Comparison of ENCODE assay signal across 8 mouse cellular contexts in genomic region chr2:118730622-118730915, GRCm38 (mm10). TPM values are rescaled to one million over a fixed set of nuclear protein-coding genes. Genes with fewer than 3 reads are reported as not detected.
DNase-seq lines count a peak whose midpoint lies in the region; ATAC-seq and TF ChIP-seq lines count a peak whose summit lies in the region.

No protein-coding gene starts in this region.

- no peak for ATAC-seq in liver, embryonic 12.5 days
- ATAC-seq in liver, embryonic 13.5 days (ENCODE audit: low read depth) = no peak

- no peak overlapping the region for H3K4me3 ChIP-seq in liver, embryonic 12.5 days
- H3K4me3 ChIP-seq in gastrocnemius, adult 2 months = no peak overlapping the region
- no peak overlapping the region for H3K4me3 ChIP-seq in kidney, adult 2 months (ENCODE audit: insufficient read depth, low read depth, low read length)
- H3K4me3 ChIP-seq in liver, embryonic 13.5 days (replicated peaks) = no peak overlapping the region

- intact Hi-C loops in gastrocnemius, adult 2 months (cut with DNase I) = loop anchor here (1.0 kb wide), 2 partner anchors 30 to 92 kb away; no protein-coding TSS in a partner anchor

- no peak for TF ChIP-seq POLR2A in kidney, adult 2 months (IDR thresholded peaks at IDR 0.05; ENCODE audit: low read depth, low read length)

- H3K36me3 ChIP-seq in liver, embryonic 12.5 days = no peaks in the 10 kb centered on the region
- H3K36me3 ChIP-seq in kidney, adult 2 months (ENCODE audit: control insufficient read depth, insufficient read depth, low read length) = no peaks in the 10 kb centered on the region
- H3K36me3 ChIP-seq in liver, embryonic 13.5 days = no peaks in the 10 kb centered on the region

- no peaks in the 10 kb centered on the region for H3K9me3 ChIP-seq in liver, embryonic 12.5 days (replicated peaks)
- no peaks in the 10 kb centered on the region for H3K9me3 ChIP-seq in liver, embryonic 13.5 days (replicated peaks)

- H3K4me1 ChIP-seq in liver, embryonic 12.5 days = peaks cover 23% of the 10 kb centered on the region
- no peaks in the 10 kb centered on the region for H3K4me1 ChIP-seq in kidney, adult 2 months (ENCODE audit: control insufficient read depth, insufficient read depth, low read length)
- H3K4me1 ChIP-seq in liver, embryonic 13.5 days (replicated peaks) = peaks cover 27% of the 10 kb centered on the region

- TF ChIP-seq CTCF in gastrocnemius, adult 2 months (IDR thresholded peaks at IDR 0.05) = peak; percentile 86
- peak; percentile 76 for TF ChIP-seq CTCF in kidney, adult 2 months (conservative IDR thresholded peaks at IDR 0.05; ENCODE audit: insufficient read depth, insufficient read length, low read depth, low read length)

- no peak overlapping the region for H3K27ac ChIP-seq in liver, embryonic 12.5 days
- no peak overlapping the region for H3K27ac ChIP-seq in gastrocnemius, adult 2 months
- H3K27ac ChIP-seq in kidney, adult 2 months (ENCODE audit: insufficient read depth, low read depth, low read length) = no peak overlapping the region
- H3K27ac ChIP-seq in liver, embryonic 13.5 days = no peak overlapping the region

- WGBS in liver, embryonic 12.5 days (ENCODE audit: insufficient replicate concordance) = 6% methylated on average over 3 of the region's 3 CpGs
- 9% methylated on average over 3 of the region's 3 CpGs for WGBS in kidney, adult 2 months
- 6% methylated on average over 3 of the region's 3 CpGs for WGBS in liver, embryonic 13.5 days (ENCODE audit: insufficient replicate concordance)

- no peak overlapping the region for H3K9ac ChIP-seq in liver, embryonic 12.5 days
- H3K9ac ChIP-seq in liver, embryonic 13.5 days = no peak overlapping the region

- peak; percentile 75 for DNase-seq in liver
- DNase-seq in adrenal gland, postnatal 10 days = peak; percentile 90
- peak; percentile 80 for DNase-seq in gastrocnemius, adult 2 months
- peak; percentile 80 for DNase-seq in kidney, adult 2 months
- peak; percentile 32 for DNase-seq in liver, embryonic 13.5 days
- peak; percentile 32 for DNase-seq in retina, embryonic 14.5 days (ENCODE audit: low spot score)
- peak; percentile 81 for DNase-seq in thymus, postnatal 4 days

- H3K4me2 ChIP-seq in liver, embryonic 12.5 days = no peak overlapping the region
- no peak overlapping the region for H3K4me2 ChIP-seq in liver, embryonic 13.5 days

- H3K27me3 ChIP-seq in liver, embryonic 12.5 days (replicated peaks) = peaks cover 61% of the 10 kb centered on the region
- H3K27me3 ChIP-seq in kidney, adult 2 months (replicated peaks; ENCODE audit: control insufficient read depth, insufficient read depth, low read length) = no peaks in the 10 kb centered on the region
- peaks cover 37% of the 10 kb centered on the region for H3K27me3 ChIP-seq in liver, embryonic 13.5 days

RNA-seq across cellular contexts. Expression of gene Plcb2, which starts 2.3 kb away (rescaled TPM):
- polyA plus RNA-seq in liver, embryonic 12.5 days (2016; fragmentation: Nextera tagmentation; extraction: Ambion mirVana) = 2.5 and 2.6 TPM in 2 replicates
- total RNA-seq in adrenal gland, postnatal 10 days (2021) = 1 to 10 TPM; 1.8 to 3.0 TPM
- total RNA-seq in gastrocnemius, adult 2 months (2021) = under 1 TPM; 0.11 to 0.43 TPM
- polyA plus RNA-seq in kidney, adult 2 months (2012; rRNA removed) = 1.9 and 3.7 TPM in 2 replicates
- polyA plus RNA-seq in liver, embryonic 13.5 days (2015; fragmentation: Nextera tagmentation; extraction: Ambion mirVana) = 1.6 and 1.7 TPM in 2 replicates

RNA-seq across cellular contexts. Expression of gene Inafm2, which starts 15.0 kb away (rescaled TPM):
- polyA plus RNA-seq in liver, embryonic 12.5 days (2016; fragmentation: Nextera tagmentation; extraction: Ambion mirVana) = 23.1 TPM in 2 replicates
- total RNA-seq in adrenal gland, postnatal 10 days (2021) = 10 to 100 TPM; 27.3 to 27.9 TPM
- total RNA-seq in gastrocnemius, adult 2 months (2021) = 1 to 10 TPM; 5.2 to 5.8 TPM
- polyA plus RNA-seq in kidney, adult 2 months (2012; rRNA removed) = 8.1 and 8.7 TPM in 2 replicates
- 18.4 and 19.1 TPM in 2 replicates for polyA plus RNA-seq in liver, embryonic 13.5 days (2015; fragmentation: Nextera tagmentation; extraction: Ambion mirVana)

RNA-seq across cellular contexts. Expression of gene Ankrd63, which starts 26.8 kb away (rescaled TPM):
- polyA plus RNA-seq in liver, embryonic 12.5 days (2016; fragmentation: Nextera tagmentation; extraction: Ambion mirVana) = 0.07 TPM in 1 of 2 replicates, not detected in the other
- total RNA-seq in adrenal gland, postnatal 10 days (2021) = under 1 TPM; 0.09 to 0.15 TPM
- under 1 TPM in 1 of 2 experiments, not detected in 1; 0.06 TPM for total RNA-seq in gastrocnemius, adult 2 months (2021)
- 0.03 and 0.05 TPM in 2 replicates for polyA plus RNA-seq in kidney, adult 2 months (2012; rRNA removed)
- polyA plus RNA-seq in liver, embryonic 13.5 days (2015; fragmentation: Nextera tagmentation; extraction: Ambion mirVana) = not detected in 2 replicates

RNA-seq across cellular contexts. Expression of gene Ccdc9b, which starts 31.9 kb away (rescaled TPM):
- polyA plus RNA-seq in liver, embryonic 12.5 days (2016; fragmentation: Nextera tagmentation; extraction: Ambion mirVana) = 0.36 and 0.39 TPM in 2 replicates
- total RNA-seq in adrenal gland, postnatal 10 days (2021) = 1 to 10 TPM; 3.2 to 5.5 TPM
- total RNA-seq in gastrocnemius, adult 2 months (2021) = 10 to 100 TPM; 14.6 to 20.8 TPM
- polyA plus RNA-seq in kidney, adult 2 months (2012; rRNA removed) = 3.4 and 3.6 TPM in 2 replicates
- 0.20 and 0.23 TPM in 2 replicates for polyA plus RNA-seq in liver, embryonic 13.5 days (2015; fragmentation: Nextera tagmentation; extraction: Ambion mirVana)

RNA-seq across cellular contexts. Expression of gene Phgr1, which starts 42.0 kb away (rescaled TPM):
- polyA plus RNA-seq in liver, embryonic 12.5 days (2016; fragmentation: Nextera tagmentation; extraction: Ambion mirVana) = not detected in 2 replicates
- not detected for total RNA-seq in adrenal gland, postnatal 10 days (2021)
- not detected for total RNA-seq in gastrocnemius, adult 2 months (2021)
- not detected in 2 replicates for polyA plus RNA-seq in kidney, adult 2 months (2012; rRNA removed)
- polyA plus RNA-seq in liver, embryonic 13.5 days (2015; fragmentation: Nextera tagmentation; extraction: Ambion mirVana) = not detected in 2 replicates

Comparison
In these comparisons a context has a peak if more than half of its experiments do, and no peak if none do; other contexts are left out.
1. DNase-seq: peak in every context shown above with its lines; median percentile 90 in adrenal gland, postnatal 10 days; 81 in thymus, postnatal 4 days; 80 in gastrocnemius, adult 2 months; 80 in kidney, adult 2 months; 75 in liver; 32 in liver, embryonic 13.5 days; 32 in retina, embryonic 14.5 days.